Mouse (Mus musculus) cerebellum, adult 11 months (tissue): ENCODE data around the gene 6430531B16Rik.

Experiments used
- DNase-seq: peaks from one replicate; pipeline ENCODE4 v3.0.0; 2022

6430531B16Rik gene

GRCm38 (mm10) chr7:139970216-139970919 lies 8.2 kb downstream of the 6430531B16Rik start:
- no peak for DNase-seq

GRCm38 (mm10) chr7:139969348-139970130 lies 9.0 kb downstream of the 6430531B16Rik start:
- peak; percentile 78 for DNase-seq

GRCm38 (mm10) chr7:139968428-139968827 lies 10.1 kb downstream of the 6430531B16Rik start:
- no peak for DNase-seq

GRCm38 (mm10) chr7:139967175-139967574 lies 11.4 kb downstream of the 6430531B16Rik start:
- no peak for DNase-seq

GRCm38 (mm10) chr7:139963814-139964213 lies 14.7 kb downstream of the 6430531B16Rik start:
- no peak for DNase-seq

- no peak for DNase-seq
Measured at GRCm38 (mm10) chr7:139961141-139961540, 17.4 kb downstream of the 6430531B16Rik start.

- DNase-seq: no peak
Measured at GRCm38 (mm10) chr7:139957958-139958357, 20.6 kb downstream of the 6430531B16Rik start.

- no peak for DNase-seq
Measured at GRCm38 (mm10) chr7:139957437-139957836, 21.1 kb downstream of the 6430531B16Rik start.

- DNase-seq: no peak
Measured at GRCm38 (mm10) chr7:139956658-139957057, 21.9 kb downstream of the 6430531B16Rik start.

- DNase-seq: no peak
Measured at GRCm38 (mm10) chr7:139955505-139955904, 23.1 kb downstream of the 6430531B16Rik start.

- DNase-seq: no peak
Measured at GRCm38 (mm10) chr7:139951991-139952633, 26.4 kb downstream of the 6430531B16Rik start.

- no peak for DNase-seq
Measured at GRCm38 (mm10) chr7:139951079-139951478, 27.5 kb downstream of the 6430531B16Rik start.

GRCm38 (mm10) chr7:139950283-139950971 lies 28.1 kb downstream of the 6430531B16Rik start:
- no peak for DNase-seq

GRCm38 (mm10) chr7:139949893-139950282 lies 28.7 kb downstream of the 6430531B16Rik start:
- no peak for DNase-seq

- no peak for DNase-seq
Measured at GRCm38 (mm10) chr7:139946032-139946431, 32.5 kb downstream of the 6430531B16Rik start.

- DNase-seq: no peak
Measured at GRCm38 (mm10) chr7:139945516-139945915, 33.0 kb downstream of the 6430531B16Rik start.

- DNase-seq: no peak
Measured at GRCm38 (mm10) chr7:139944291-139945240, 34.0 kb downstream of the 6430531B16Rik start.

- no peak for DNase-seq
Measured at GRCm38 (mm10) chr7:139943674-139944281, 34.8 kb downstream of the 6430531B16Rik start, which contains the start of gene Utf1. Gene Utf1, plus strand, starts transcription at chr7:139943789.

- DNase-seq: no peak
Measured at GRCm38 (mm10) chr7:139940476-139941209, 37.9 kb downstream of the 6430531B16Rik start.

- no peak for DNase-seq
Measured at GRCm38 (mm10) chr7:139937810-139938209, 40.7 kb downstream of the 6430531B16Rik start.

- DNase-seq: no peak
Measured at GRCm38 (mm10) chr7:139937138-139937537, 41.4 kb downstream of the 6430531B16Rik start.
